Mouse (Mus musculus) T-helper 1 cell (primary cell): ENCODE data around the gene Pnp.
"Not testable (repeated sequence)": the region's sequence is repeated elsewhere in the genome, so short reads cannot be mapped to it uniquely, and the experiment has no call there.

ENCODE experiments used
- in situ Hi-C: fragments of 300-600 bp; cut with MboI, MseI; formaldehyde crosslinking; loops from one replicate; pipeline ENCODE4 v1.15.1; 2025; ENCODE audit warnings: high pct_unique_total_duplicates

Gene Pnp

DNA sequence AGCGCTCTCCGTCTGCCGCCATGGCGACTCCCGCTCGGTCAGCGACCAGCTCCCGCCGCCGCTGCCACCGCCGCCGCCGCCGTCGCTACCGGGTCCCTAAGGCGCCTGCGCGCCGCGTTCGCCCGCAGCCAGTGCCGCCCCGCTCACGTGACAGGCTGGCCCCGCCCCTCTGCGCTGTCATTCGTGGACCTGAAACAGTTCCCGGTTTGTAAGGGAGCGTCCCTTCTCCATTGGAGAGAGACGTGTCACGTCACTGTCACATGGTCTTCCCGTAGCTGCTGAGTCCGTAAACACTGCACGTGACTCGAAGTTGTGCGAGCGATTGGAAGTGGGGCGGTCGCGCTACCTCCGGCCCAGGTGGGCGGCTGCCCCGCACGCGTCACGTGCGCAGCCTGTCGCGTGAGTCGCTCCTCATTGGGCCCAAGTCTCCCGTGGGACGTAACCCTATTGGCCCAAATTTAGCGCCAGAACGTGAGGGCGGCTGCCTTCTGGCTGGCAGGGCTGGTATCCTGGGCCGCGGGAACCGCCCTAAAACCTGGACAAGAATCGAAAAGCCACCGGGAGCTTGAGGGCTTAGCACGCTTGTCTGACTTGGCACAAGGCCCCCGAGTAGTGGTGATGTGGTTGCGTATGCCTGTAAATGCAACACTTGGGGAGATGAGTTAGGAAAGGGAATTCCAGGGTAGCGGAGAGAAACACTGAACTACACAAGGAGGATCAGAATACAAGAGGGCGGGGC lies at the start of gene Pnp, which contains the start of gene Pip4p1:
Gene Pnp (plus strand): TSS at position 329 of the 739 bp plus-strand sequence.
Gene Pip4p1 (minus strand): TSS at position 103 of the 739 bp plus-strand sequence.
- in situ Hi-C loops = loop anchor here (25.0 kb wide), 1 partner anchor 1081 kb away; the partner anchor contains the start of genes Tmem253 and Zfp219

DNA sequence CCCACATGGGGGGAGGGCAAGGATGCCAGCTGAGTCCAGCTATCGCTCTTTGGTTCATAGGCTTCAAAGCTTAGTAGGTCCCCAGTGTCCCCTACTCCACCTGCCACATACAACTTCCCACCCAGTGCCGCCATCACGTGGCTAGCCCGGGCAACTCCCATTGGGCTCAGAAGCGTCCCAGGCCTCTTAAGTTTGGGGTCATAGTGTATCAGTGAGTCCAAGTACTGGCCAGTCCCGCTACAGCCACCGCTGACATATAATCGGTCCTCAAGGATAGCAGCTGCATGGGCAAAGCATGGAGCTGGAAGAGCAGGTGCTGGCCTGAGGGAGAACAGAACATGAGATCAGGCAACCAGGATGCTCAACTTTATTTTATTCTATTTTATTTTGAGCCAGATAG lies 39.3 kb upstream of the Pnp start:
- in situ Hi-C loops = loop anchor here (10.0 kb wide), 1 partner anchor 1167 kb away; no protein-coding TSS in a partner anchor

DNA sequence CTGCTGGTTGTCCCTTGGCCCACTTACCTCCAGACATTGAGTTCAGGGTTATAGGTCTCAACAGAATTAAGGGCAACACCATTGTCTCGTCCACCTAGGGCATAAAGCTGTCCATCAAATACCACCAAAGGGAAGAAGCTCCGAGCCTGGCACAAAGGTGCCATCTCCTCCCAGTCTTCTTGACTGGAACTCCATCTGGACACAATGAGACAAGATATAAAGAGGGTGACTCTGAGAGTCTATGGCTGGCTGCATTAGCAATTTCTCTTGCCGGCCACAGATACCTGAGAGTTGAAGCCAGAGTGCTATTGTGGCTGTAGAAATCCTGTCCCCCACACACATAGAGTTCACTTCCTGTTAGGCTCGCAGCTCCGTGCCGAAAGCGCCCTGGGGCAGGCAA lies 38.8 kb upstream of the Pnp start:
- in situ Hi-C loops = loop anchor here (10.0 kb wide), 1 partner anchor 1167 kb away; no protein-coding TSS in a partner anchor

DNA sequence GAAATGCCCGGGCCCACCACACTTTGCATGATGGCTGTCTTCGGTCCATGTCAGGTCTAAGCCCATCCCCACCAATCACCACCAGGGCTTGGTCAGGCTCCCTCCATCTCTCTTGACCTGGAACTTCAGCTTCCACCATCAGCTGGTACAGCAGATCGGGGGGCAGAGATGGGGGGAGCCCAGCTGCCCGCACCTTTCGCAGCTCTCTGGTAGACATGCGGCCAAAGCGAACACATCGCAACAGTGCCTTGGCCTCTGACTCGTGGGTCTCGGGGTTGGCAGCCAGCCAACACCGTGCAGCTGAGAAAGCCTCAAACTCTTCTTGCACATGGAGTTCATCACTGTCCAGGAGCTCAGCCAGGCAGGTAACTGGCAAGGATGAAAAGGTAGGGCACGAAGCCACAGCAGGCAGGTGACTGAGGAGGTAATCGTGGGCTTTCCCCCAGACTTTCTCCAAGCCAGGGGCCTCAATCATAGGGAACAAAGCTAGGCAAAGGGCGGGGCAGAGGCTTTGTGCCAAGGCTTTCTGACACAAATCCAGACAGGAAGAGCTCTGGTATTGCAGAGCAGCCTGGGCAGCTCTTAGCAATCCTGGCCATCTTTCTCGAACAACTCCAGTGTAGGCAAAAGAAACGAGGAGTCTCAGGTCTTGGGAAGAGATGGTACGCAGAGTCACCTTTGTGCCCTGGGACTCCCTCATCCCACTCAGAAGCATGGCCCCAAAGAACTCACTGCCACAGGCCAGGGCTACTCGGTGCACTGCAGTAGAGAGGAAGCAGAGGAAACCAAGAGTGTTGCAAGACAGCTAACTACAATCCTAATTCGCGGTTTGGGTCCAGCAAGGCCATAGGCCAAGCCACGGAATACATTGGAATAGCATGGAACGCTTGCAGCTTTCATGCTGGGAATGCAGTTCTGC lies 38.1 kb upstream of the Pnp start:
- in situ Hi-C loops = loop anchor here (10.0 kb wide), 1 partner anchor 1168 kb away; no protein-coding TSS in a partner anchor

DNA sequence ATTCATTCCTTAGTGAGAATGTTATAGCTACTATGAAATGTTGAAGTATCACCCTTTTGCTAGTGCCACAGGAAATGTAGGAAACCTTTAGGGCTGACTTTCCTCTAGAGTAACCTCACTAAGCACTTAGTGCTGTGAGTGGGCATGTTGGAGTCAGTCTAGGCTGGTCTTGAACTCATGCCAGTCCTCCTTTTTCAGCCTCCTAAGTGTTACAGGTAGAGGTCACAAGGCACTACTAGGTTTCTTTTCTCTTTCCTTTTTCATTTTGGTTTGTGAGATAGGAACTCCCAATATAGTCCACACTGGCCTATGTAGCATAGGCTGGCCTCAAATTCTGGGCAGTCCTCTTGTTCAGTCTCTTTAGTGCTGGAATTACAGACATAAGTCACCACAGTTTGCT lies 35.5 kb upstream of the Pnp start:
- in situ Hi-C loops = loop anchor here (10.0 kb wide), 1 partner anchor 1171 kb away; no protein-coding TSS in a partner anchor

DNA sequence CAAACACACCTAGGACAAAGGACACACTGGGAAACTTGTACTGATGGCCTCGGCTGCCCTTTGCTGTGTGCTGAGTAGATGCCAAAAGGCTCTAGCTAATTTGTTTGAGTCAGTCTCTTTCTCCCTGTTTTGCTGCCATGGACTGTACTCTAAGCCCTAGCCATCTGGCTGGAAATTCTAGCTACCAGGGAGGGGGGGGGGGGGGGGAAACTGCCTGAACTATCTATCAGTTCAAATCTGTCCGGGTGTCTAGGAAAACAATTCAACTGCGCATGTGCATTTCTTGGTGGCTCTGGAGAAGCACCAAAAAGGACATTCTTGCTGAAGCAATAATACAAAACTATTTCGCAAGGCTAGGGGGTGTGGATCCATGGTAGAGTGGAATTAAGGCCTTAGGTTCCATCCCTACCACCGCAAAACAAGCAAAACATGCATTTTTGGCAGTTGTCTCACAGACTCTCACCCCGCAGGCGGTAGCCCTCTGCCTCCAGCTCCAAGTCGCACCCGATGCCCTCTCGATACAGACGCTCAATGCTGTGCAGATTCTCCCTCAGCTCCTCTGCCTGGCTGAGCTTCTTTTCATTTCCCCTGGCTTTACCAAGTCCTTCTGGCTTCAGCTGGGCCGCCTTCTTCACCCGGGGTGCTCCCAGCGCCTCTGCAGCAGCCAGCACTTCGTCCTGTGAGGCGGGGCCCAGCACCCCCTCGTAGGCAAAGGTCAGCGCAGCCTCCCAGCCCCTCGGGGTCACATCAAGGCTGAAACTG lies 34.7 kb upstream of the Pnp start:
- in situ Hi-C loops = loop anchor here (10.0 kb wide), 1 partner anchor 1171 kb away; no protein-coding TSS in a partner anchor

DNA sequence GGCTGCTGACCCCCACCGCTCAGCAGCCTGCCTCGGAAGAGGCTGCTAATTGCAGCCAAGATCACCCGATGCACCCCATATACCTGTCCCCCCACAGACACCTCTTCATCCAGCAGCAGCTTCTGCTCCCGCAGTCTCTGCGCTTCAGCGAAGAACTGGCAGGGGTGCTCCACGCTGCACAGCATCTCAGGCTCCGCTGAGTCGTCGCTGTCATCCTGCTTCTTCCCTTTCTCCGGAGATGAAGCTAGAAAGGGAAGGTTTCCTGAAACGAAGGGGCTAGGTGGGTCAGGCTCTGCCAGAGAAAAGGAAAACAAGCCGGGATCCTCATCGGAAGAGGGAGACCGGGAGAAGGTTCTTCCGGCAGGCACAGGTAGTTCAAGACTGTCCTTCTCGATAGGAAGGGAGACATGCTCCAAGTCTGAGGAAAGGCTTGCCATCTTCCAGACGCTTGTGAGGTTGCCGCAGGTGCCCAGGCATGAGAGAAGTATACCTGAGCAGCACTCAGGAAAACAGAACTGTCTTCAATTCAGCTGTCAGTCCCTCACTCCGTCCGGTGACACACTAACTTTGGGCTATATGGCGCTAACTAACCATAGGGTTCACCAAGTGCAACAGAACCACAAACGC lies 34.0 kb upstream of the Pnp start:
- in situ Hi-C loops = loop anchor here (10.0 kb wide), 1 partner anchor 1172 kb away; no protein-coding TSS in a partner anchor

DNA sequence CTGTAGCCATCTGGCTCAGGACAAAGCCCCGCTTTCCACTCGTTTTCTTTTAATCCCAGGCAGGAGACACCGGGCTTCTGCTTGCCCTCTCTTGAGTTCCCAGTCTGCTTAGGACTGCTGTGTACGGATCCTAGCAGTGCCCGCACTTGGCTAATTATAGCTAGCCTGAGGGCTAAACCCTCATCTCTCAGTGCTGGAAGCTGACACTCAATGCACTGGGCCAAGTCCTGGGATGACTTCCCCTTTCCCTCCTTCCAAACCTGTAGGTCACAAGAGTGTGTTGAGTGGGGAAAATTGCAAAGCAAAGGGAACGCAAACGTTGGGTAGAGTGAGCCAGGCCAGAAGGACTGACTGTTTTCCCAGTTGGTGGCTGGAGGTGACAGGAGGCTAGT lies 33.5 kb upstream of the Pnp start, which contains the start of gene Klhl33:
Gene Klhl33 (minus strand): TSS at position 134 of the 392 bp plus-strand sequence.
- in situ Hi-C loops = loop anchor here (10.0 kb wide), 1 partner anchor 1173 kb away; no protein-coding TSS in a partner anchor

DNA sequence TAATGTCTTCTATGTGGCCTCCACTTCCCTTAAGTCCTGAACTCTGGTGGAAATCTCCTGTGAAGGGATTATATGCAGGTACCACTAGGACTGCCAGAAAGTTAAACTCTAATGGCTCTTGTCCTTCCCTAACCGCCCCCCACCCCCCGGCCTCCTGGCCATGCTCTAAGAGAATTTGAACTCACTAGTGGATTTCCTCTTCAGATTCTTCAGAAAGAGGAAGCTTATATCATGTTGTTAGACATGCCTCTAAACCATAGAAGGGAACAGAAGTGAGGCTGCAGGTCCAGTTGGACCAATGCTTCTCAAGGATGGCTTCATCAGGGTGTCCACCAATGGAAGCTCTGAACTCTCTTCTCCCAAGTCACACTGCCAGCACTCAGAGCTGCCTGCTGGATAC lies 32.9 kb upstream of the Pnp start:
- in situ Hi-C loops = loop anchor here (10.0 kb wide), 1 partner anchor 1173 kb away; no protein-coding TSS in a partner anchor

DNA sequence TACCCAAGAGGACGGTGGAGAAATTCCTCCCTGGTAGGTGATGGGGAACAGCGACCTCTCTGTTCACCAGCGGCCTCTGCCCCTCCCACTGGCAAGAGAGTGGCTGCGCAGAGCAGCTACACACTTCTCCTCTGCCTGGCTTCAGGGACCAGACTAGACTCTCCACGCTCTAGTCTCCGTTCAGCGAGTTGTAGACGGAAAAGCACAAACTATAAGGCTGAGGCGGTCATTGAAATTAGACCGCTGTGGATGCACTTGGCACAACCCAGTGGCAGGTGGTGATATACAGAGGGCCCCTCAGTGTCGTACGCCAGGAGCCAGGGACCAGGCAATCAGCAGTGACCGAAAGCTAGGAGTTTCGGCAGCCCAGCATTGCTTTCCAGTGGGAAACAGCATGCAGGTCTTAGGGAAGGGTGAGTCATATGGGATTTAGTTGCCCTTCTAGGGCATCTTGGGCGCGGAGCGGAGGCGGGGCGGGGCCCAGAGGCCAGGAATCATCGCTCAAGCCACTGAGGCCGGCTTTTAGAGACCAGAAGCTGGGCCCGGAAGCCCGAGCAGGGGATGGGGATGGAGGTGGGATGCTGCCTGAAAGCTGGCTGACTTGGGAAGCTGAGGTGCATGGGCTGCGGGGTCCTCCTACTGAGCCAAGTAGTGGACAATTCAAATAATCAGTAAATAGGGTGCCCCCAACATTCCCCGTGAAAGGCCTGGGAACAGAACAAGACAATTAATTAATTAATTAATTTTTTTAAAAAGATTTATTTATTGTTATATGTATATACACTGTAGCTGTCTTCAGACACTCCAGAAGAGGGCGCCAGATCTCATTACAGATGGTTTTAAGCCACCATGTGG lies 26.7 kb upstream of the Pnp start:
- in situ Hi-C loops = no loop called here

DNA sequence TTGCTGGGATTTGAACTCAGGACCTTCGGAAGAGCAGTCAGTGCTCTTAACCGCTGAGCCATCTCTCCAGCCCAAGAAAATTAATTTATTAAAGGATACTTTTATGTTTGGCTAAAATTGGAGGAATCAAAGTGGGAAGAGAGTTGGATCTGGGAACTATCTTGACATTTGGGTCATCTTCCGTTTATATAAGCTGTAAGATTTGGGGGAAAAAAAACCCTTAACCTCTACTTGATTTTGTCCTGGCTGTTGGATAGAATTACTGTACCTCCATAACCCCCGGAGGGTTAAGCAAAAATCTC lies 26.1 kb upstream of the Pnp start:
- in situ Hi-C loops = no loop called here

DNA sequence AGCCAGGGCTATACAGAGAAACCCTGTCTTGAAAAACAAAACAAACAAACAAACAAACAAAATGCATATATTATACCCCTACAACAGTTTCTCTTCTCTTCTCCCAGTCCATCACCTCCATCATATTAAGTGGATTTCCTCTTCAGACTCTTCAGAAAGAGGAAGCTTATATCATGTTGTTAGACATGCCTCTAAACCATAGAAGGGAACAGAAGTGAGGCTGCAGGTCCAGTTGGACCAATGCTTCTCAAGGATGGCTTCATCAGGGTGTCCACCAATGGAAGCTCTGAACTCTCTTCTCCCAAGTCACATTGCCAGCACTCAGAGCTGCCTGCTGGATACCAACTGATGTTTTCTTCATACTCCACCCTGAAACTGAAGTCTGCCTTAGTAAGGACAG lies 25.6 kb upstream of the Pnp start:
- in situ Hi-C loops = not testable (repeated sequence)

DNA sequence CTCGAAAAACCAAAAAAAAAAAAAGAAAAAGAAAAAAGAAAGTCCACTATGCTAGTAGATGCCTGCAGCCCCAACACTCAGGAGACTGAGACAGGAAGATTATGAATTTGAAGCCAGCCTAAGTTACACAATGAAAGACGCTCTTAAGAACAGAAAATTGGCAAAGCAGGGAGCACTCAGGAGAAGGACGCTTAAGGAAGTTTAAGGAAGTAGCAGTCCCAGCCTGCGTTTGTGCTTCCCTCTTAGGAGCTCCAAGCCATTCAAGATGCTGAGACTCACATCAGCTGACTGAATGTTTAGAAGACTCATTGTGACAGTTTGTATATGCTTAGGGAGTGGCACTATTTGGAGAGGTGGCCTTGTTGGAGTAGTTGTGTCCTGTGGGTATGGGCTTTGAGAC lies 22.8 kb upstream of the Pnp start:
- in situ Hi-C loops = no loop called here

DNA sequence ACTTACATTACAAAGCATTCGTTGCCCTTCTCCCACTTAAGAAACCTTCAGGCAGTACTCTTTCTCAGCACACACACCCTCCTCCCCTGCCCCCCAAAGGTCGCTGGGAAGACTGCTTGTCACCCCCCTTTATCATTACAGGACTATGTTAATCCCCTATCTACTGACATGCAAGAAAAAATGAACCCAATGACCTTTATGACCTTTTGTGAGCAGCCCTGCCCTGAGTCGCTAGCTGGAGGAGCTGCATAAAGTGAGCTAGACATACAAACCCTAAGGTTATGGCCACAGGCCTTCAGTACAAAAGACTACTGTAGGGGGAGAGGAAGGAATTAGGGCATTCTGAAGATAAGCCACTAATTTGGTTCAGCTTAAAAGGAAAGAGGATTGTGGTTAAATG lies 19.5 kb upstream of the Pnp start:
- in situ Hi-C loops = no loop called here

DNA sequence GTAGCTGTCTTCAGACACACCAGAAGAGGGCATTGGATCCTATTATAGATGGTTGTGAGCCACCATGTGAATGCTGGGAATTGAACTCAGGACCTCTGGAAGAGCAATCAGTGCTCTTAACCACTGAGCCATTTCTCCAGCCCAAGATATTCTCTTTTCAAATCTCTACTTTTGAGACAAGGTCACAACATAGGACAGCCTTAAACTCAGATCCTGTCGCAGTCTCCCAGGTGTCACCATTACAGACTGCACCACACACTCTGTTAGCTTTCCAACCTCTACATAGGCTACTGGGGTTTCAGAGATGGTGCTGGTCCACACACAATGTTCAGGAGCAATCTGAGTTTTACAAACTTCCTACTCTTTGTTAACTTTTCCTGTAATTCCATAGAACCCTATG lies 7.4 kb upstream of the Pnp start:
- in situ Hi-C loops = loop anchor here (10.0 kb wide), 1 partner anchor 141 kb away; no protein-coding TSS in a partner anchor

DNA sequence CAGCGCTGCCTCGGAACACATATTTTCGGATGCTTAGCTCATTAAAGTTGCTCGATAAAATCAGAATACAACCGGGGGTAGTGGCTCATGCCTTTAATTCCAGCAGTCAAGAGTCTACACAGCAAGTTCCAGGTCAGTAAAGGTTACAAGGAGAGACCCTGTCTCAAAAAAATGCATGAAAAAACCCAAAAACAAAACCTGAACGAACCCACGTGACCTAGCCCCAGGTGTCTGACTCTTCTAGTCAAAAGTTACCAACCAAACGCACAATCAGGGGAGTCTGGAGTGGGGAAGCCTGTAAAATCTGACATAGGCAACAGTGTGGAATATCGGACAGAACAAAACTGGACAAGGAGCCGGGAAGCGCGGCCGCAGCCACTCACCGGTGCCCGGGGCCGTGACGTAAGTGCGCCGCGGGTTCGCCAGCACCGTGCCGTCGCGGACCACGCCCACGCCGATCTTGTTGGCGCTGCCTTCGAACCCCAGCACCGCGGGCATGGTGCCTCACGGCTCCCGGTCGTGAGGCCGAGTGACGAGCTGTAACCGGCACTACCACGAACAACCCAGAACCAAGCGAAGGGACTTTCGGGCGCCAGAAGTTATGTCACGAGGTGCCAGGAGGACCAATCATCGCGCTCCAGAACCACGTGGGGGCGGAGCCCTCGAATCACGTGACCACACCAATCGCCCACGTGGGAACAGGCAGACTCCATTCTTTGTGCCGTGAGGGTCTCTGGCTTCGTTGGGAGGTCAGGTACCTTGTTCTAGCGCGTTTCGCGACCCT lies 6.4 kb upstream of the Pnp start, which contains the start of the genes Osgep and Apex1:
Gene Osgep (minus strand): TSS at position 613 of the 784 bp plus-strand sequence.
Gene Apex1 (plus strand): TSS at position 688 of the 784 bp plus-strand sequence.
- in situ Hi-C loops = loop anchor here (5.0 to 25.0 kb wide), 3 partner anchors 52 to 1088 kb away; partner anchors contain the start of genes Tep1, Tmem253 and Zfp219

DNA sequence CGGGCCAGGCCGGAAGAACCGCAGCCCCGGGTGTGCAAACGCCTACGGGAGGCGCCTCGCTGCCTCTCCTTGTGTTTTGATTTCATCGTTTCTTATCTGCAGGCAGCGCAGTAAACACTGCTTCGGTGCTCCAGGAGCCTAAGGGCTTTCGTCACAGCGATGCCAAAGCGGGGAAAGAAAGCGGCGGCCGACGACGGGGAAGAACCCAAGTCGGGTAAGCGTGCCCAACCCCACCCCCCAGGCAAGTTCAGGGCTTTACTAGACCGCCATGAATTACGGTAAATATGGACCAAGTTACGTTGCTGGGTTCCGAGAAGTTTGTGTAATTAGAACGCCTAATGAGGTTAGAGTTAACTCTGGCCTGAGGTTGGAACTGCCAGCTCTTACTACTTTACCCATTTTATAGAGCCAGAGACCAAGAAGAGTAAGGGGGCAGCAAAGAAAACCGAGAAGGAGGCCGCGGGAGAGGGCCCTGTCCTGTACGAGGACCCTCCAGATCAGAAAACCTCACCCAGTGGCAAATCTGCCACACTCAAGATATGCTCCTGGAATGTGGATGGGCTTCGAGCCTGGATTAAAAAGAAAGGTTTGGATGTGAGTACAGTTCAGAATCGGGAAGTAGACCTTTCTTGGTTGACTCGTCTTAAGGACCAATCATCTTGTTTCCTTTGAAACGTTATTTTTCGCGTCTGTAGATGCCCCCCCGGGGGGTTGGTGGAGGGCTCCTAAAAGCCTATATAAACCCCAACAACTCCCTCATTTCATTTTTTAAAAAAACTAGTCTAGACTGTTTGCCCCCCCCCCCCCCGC lies 5.6 kb upstream of the Pnp start:
- in situ Hi-C loops = loop anchor here (5.0 to 25.0 kb wide), 3 partner anchors 53 to 1087 kb away; partner anchors contain the start of genes Tep1, Tmem253 and Zfp219

DNA sequence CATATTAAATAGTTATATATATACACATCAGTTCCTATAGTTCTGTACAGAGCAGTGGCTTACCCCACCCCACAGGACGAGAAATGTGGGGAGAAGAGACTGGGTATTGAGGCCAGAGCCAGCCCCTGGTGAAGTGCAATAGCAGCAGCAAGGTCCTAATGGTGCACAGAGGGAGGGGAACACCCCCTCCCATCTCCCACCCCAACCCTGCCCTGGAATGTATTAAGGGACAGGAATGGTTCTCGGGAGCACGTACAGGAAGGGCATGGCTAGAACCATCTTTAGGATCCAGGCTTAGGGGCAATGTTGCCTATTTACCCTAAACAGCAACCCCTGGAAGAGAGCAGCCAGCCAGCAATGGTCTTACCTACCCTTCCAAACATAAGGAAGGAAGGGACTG lies 3.5 kb upstream of the Pnp start:
- in situ Hi-C loops = loop anchor here (5.0 to 25.0 kb wide), 3 partner anchors 55 to 1085 kb away; partner anchors contain the start of genes Tep1, Tmem253 and Zfp219
